Mouse (Mus musculus) lung, postnatal 0 days (tissue): ENCODE measurements around the gene Fgf6.

Experiments
- CTCF ChIP-seq: IDR thresholded peaks from 2 replicates; pipeline ENCODE4 v1.5.1; 2016; ENCODE audit warnings: antibody characterized with exemption, mild to moderate bottlenecking
- EP300 ChIP-seq: IDR thresholded peaks from 2 replicates; pipeline ENCODE4 v1.6.1; 2016; ENCODE audit warnings: antibody characterized with exemption, mild to moderate bottlenecking, control low read depth

GRCm38 (mm10) chr6:126966241-126967026, 49.0 kb upstream of the Fgf6 start:
- no peak for TF ChIP-seq CTCF
- TF ChIP-seq EP300: no peak
